Mouse (Mus musculus) layer of hippocampus, adult 9-11 months (tissue): Measurements from ENCODE around the gene Ppip5k2.

Source experiments
- DNase-seq: peaks from one replicate; pipeline ENCODE4 v3.0.0; 2022

Gene Ppip5k2

GRCm38 (mm10) chr1:97659405-97659804, 110.8 kb downstream of the Ppip5k2 start:
- DNase-seq, result no peak

- DNase-seq, result no peak
Observed at GRCm38 (mm10) chr1:97657786-97658185, 112.4 kb downstream of the Ppip5k2 start.

- no peak for DNase-seq
Observed at GRCm38 (mm10) chr1:97657201-97657600, 113.0 kb downstream of the Ppip5k2 start.
